Mouse (Mus musculus) thymus, adult 2 months (tissue): ENCODE measurements around the gene Trio.

Experiments
- CTCF ChIP-seq: fragments of 200-500 bp; IDR thresholded peaks from 2 replicates; pipeline ENCODE4 v1.5.1; 2012; ENCODE audit warnings: mild to moderate bottlenecking, control low read depth, low read length, moderate library complexity, borderline replicate concordance; ENCODE audit not compliant: control insufficient read depth, poor library complexity, insufficient read depth; ENCODE audit errors: extremely low read depth
- POLR2A ChIP-seq: fragments of 200-500 bp; IDR thresholded peaks from 2 replicates; pipeline ENCODE4 v1.6.1; 2012; ENCODE audit warnings: mild to moderate bottlenecking, low read length, control low read depth, moderate library complexity; ENCODE audit not compliant: control insufficient read depth, poor library complexity, insufficient read depth; ENCODE audit errors: extremely low read depth

DNA sequence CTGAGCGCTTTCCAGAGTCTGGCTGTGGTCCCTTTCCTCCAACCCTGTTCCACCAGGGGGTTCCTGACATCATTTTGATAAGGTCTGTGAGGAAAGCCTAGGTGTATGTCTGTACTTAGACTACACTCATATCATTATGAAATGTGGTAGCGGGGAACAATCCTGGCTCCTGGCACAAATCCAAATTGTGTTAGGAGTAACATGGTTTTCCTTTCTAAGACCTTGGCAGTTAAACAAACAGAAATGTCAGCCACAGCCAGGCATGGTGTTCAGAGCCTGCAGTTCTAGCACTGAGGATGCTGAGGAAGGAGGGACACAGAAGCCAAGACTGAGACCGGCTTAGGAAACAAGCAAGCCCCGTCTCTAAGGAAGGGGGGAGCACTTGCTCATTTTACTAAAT is 119.2 kb downstream of the Trio start:
- TF ChIP-seq POLR2A: no peak
- TF ChIP-seq CTCF: no peak
